Mouse (Mus musculus) erythroblast, embryonic 14.5 days (primary cell): ENCODE data around the gene Hfe.

Experiments used
- GATA1 ChIP-seq: IDR thresholded peaks from 2 replicates; pipeline ENCODE4 v1.6.1; 2012; ENCODE audit warnings: low read length, inconsistent platforms, mixed read lengths
- TAL1 ChIP-seq: IDR thresholded peaks from 3 replicates; pipeline ENCODE4 v1.6.1; 2012; ENCODE audit warnings: low read length, inconsistent platforms, mixed read lengths

GRCm38 (mm10) chr13:23659636-23660366 lies 50.9 kb downstream of the Hfe start:
- TF ChIP-seq TAL1 = no peak
- TF ChIP-seq GATA1 = no peak
